Mouse (Mus musculus) lung, postnatal 36 days (tissue): ENCODE results near the gene Smpd4.
A peak's percentile ranks its signal among the peaks of the same experiment; 100 is the strongest.
"Not testable (repeated sequence)": the region's sequence is repeated elsewhere in the genome, so short reads cannot be mapped to it uniquely, and the experiment has no call there.

Experiments
- DNase-seq: peaks from one replicate; pipeline ENCODE4 v3.0.0; 2022; ENCODE audit warnings: mixed read lengths

The Smpd4 gene

GRCm38 (mm10) chr16:17619198-17620105, at the start of gene Smpd4:
Gene Smpd4, plus strand, starts transcription at chr16:17619354.
- peak; percentile 96 for DNase-seq

DNA sequence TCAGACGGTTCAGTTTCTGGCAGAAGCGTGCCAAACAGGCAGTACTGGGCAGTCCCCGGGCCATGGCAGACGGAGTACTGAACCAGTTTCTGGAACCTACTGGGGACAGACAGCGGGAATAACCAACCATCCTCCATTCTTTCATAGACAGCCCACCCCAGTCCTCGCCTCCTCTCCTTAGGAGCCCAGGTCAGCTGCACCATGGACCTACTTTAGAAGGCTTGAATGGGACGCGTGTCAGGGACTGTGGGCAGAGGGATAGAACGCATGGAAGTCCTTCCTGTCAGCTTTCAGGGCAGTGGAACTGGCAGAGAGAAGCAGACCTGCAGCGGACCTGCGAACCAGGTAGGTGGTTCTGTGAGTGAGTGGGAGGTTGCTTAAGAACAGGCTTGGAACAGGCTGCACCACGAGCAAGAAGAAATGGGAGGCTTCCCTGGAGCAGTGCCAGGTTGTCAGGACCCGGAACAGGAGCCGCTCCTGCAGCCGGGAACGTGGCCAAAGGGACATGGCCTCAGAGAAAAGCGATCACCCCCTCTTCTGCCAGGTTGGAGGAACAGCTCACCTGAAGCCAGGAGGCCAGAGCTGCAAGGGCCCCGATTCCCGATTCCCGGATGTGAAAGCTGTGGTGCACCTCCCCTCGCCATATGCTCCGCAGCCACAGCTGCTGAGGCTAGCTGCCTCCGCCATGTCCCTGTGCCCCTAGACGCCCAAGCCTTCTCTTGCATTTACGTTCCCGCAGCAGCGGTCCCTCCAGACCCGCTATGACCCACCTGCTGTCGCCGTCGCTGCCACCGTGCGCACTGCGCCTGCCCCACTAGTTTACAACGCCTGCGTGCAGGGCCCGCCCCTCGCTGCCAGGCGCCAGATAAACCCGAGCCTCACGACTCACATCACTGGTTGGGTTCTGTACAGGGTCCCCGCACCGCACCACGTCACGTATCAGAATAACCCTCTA, 43.0 kb upstream of the Smpd4 start:
- DNase-seq, result peak; percentile 83

DNA sequence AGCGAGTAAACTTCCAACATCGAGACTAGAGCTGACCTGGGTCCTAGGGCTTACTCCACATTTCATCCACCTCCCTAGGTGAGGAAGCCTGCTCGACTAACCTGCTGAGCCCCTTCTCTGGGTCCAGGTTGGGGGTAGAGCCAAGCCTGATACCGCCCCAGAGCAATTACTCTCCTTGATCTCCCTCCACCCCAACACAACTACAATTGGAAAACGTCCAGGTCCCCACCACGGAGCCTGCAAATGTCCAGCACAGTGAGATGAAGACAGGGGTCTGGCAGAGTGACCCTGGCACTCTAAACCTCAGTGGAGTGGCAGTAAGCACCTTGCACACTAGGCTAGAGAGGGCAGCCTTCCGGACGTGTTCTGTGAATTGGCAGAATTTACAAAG, 42.3 kb upstream of the Smpd4 start:
- no peak for DNase-seq

DNA sequence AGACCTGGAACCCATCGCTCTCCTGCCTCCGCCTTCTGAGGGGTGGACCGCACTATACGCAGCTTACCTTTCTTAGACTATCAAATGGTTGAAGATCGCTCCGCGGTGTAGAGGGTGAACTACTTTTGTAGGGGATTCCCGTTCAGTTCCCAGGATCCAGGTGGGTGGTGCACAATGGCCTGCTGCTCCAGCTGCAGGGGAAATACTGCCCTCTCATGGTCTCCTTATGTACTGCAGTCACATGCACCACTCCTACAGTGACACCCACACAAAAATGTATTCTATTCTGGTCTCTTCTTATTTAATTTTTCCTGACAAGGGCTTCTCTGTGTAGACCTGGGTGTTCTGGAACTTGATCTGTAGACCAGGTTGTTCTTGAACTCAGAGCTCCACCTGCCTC, 36.1 kb upstream of the Smpd4 start, which contains the start of gene Slc7a4:
Slc7a4 (minus strand) TSS at position 151 of the 400 bp plus-strand sequence.
- peak; percentile 54 for DNase-seq

GRCm38 (mm10) chr16:17584555-17584954, 34.6 kb upstream of the Smpd4 start:
- DNase-seq, result no peak

GRCm38 (mm10) chr16:17590731-17591130, 28.4 kb upstream of the Smpd4 start:
- DNase-seq, result no peak

DNA sequence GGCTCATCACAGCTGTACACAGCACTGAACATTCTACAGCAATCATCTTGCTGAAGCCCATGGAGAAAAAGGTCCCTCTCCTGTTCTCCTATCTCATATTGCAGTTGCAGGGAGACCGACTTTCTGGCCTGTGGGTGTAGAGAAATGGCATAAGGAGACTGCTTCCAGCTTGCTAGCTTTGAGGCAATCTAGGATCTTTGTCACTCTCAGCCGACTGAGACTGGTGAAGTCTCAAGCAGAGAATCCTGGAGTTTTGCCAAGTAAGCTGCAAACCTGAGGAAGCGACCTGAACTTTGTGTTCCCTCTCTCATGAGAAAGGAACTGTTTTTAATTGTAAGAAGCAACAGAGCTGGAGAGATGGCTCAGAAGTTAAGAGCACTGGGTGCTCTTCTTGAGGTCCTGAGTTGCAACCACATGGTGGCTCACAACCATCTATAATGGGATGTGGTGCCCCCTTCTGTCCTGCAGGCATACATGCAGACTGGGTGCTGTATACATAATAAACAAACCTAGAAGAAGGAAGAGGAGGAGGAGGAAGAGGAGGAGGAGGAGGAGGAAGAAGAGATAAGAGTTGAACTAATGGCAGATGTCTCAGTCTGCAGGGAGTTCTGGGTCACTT, 18.1 kb upstream of the Smpd4 start:
- DNase-seq, result no peak

DNA sequence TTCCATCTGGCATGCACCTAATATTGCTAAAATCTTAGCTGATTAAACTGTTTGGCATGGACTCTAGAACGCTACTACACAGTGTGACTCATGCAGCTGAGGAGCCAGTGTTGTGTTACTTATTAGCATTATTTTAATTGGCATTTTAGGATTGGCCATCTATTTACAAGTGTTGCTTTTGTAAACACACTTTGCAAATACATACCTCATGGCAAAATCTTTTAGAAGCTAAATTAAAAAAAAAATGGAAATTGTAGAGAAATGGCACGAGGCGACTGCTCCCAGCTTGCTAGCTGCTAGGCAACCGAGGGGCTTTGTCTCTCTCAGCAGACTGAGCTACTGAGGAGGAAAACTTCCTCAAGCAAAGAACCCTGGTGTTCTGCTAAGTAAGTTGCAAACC, 14.2 kb upstream of the Smpd4 start:
- no peak for DNase-seq

DNA sequence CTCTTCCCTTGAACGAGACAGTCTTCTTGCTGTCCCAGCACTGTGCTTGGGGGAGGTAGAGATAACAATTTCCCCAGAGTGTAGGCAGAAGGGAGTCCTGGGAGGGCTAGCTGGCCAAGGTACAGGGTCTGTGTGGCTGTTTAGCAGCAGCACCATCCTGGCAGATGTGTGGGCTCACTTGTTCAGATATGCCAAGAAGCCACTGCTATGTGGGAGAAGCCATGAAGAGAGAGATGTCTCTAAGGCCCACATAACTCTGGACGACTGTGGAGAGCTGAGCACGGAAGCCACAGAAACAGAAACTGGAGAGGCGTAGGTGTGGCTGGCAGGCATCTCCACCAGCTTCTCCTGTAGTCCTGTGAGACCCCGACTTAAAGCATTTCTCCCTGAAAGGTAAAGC, 13.5 kb upstream of the Smpd4 start:
- no peak for DNase-seq

- no peak for DNase-seq
These were observed 7.8 kb upstream of the Smpd4 start for GRCm38 (mm10) chr16:17611383-17611782.

GRCm38 (mm10) chr16:17614740-17615139, 4.4 kb upstream of the Smpd4 start:
- not testable (repeated sequence) for DNase-seq

- DNase-seq, result no peak
These were observed 2.9 kb upstream of the Smpd4 start for GRCm38 (mm10) chr16:17616212-17616611.

DNA sequence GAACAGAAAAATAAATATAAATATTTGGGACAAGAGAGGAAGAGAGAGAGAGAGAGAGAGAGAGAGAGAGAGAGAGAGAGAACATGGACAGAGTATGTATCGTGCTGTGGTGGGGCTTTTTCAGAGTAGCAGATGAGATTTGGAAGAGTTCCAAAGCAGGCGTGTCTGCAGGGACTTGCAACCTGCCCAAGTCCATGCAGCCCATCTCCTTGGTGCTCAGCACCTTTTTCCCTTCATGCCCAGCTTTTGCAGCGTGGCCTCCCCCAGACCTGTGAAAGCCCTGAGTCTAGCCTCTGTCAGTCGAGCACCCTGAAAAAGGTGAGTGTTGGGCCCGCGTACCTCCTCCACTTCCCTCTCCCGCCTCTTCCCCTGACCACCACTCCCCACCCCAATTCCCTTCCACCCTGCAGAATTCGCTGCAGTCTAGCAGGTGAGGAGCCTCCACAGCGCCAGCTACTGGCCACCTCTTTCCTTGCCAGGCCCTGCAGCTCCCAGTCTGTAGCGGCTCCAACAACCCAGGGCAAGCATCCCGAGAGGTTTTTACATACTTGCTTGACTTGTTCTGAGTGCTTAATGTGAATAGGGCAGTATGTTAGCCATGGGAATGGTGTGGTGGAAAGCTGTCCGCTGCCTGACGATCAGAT, 1.1 kb upstream of the Smpd4 start:
- DNase-seq, result peak; percentile 62

GRCm38 (mm10) chr16:17621936-17622335, 2.8 kb downstream of the Smpd4 start:
- DNase-seq, result no peak

- DNase-seq, result peak; percentile 38
These were observed 6.5 kb downstream of the Smpd4 start for GRCm38 (mm10) chr16:17625488-17626268.

DNA sequence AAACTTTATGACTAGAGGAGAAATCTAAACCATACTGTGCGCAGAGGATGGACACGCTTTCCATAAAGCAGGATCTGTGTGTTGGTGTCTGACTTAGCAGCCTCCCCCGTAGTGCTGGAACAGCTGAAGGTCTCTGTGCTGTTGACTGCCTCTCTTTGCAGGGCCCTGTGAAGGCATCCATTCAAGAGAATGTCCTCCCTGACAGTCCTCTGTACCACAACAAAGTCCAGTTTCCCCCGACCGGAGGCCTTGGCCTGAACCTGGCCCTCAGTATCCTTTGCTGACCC, 7.1 kb downstream of the Smpd4 start:
- DNase-seq, result no peak

DNA sequence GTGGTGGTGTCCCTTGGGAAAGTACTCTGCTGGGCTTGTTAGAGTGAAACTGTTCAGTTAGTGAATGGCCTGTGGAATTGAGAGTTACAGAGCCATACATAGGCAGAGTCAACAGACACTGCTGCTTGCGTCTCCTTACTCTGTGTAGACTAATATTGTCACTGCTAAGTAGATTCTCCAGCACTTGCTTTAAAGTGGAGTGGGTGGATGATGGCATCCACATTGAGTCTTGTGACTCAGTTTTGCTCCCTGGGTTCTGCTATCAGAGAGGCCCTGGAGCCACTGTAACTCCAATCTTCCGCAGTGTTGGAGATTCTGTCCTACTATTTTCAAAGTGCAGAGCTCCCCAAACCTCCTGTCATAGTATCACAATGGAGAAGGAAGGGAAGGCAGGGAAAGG, 13.4 kb downstream of the Smpd4 start:
- DNase-seq, result no peak

DNA sequence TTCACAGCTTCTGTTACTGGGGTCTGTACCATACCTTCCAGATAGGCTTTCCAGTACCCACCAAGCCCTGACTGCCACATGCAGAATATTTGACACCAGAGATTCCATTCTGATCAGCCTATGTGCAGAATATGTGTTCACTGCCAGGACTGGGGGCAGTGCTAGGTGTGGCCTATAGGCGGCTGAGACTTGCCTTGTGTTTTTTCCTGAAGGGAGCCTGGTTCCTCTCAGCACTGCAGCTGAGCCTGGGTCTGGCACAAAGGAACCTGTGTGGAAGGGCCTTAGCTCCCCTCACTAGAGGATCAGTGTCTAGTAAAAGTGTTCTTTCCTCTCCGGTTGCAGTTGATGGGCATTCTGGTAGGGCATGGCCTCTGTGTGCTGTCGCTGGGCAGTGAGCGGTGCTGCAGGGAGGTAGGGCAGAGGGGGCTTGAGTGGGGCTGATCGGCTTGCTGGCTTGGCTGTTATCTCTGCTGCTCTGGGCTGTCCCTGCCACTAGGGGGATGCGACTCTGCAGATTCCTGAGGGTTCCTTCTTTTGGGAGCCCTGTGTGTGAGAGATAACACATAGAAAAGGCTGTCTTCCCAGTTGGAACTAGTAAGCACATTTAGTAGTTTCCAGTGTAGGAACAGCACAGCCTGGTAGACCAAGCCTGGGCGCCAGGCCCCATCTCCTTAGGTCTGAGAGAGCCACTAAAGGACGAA, 14.5 kb downstream of the Smpd4 start:
- no peak for DNase-seq

DNA sequence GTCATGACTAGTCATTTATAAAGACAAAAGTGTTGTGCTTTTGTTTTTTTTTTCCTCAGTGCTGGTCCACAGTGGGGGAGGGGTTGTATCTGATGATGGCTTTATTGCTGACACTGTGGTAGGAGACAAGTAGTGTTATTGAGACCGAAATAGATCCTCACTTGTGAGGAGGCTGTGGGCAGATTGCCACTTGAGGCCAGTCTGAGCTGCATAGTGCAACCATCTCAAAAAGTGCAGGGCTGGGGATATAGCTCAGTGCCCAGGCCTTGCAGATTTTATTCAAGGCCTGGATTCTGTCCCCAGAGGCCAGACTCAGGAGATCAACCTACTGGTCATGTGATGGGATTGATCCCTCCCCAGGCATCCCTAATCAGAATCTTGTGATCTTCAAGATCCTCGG, 17.8 kb downstream of the Smpd4 start:
- DNase-seq, result no peak

GRCm38 (mm10) chr16:17637610-17638009, 18.5 kb downstream of the Smpd4 start:
- no peak for DNase-seq

DNA sequence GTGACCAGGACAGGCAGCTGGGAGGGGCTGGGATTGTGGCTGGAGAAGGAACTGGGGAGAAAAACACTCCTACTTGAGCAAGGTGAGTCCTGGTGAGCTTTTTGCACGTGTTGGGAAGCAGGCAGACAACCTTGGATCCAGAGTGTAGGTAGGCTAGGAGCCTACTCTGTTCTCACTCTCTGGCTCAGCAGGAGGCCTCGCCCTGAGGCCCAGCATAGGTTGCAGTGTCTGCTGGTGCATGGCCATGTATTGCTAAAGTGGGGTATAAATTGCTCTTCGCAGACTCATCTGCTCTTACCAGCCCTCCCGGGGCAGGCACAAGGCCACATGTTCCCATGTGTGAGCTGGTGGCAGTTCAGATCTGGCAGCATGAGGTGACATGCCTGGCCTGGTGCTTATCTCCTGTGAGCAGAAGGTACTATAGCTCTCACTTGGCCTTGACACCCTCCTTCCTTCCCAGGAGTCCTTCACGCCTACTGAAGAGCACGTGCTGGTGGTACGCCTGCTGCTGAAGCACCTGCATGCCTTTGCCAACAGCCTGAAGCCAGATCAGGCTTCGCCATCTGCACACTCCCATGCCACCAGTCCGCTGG, 19.0 kb downstream of the Smpd4 start:
- no peak for DNase-seq
